ENCODE assay signal across 9 mouse cellular contexts in genomic region chr9:116173473-116174170, GRCm38 (mm10). TPM values are rescaled to one million over a fixed set of nuclear protein-coding genes. Genes with fewer than 3 reads are reported as not detected.
DNase-seq lines count a peak whose midpoint lies in the region; ATAC-seq and TF ChIP-seq lines count a peak whose summit lies in the region.
"Had no signal": no experiment of that assay in that cellular context is flagged by ENCODE, and none has a peak within 500 bp of the region (broad histone marks: within the 10 kb centered on the region; RNA-seq: fewer than 3 reads in every experiment).

No protein-coding gene starts in this region.

- no peak for TF ChIP-seq CTCF in cerebellum, adult 2 months (IDR thresholded peaks at IDR 0.05; ENCODE audit: borderline replicate concordance, insufficient read depth, low read depth, low read length)

- DNase-seq in heart, adult 9 months (ENCODE audit: low spot score in 2 of 2) = no peak
- peak; percentile 12 for DNase-seq in adipocyte (ENCODE audit: low spot score)
- DNase-seq in midbrain, embryonic 11.5 days (ENCODE audit: low spot score, missing footprints) = peak; percentile 85
- DNase-seq in cerebellum, adult 2 months = no peak
- no peak for DNase-seq in layer of hippocampus, postnatal 36 days
- no peak for DNase-seq in spleen, adult 12 weeks (ENCODE audit: low spot score)

- H3K4me2 ChIP-seq in heart, embryonic 11.5 days = peak overlapping the region; percentile 81
- H3K4me2 ChIP-seq in hindbrain, embryonic 15.5 days = peak overlapping the region; percentile 98
- no peak overlapping the region for H3K4me2 ChIP-seq in midbrain, embryonic 11.5 days

- H3K9me3 ChIP-seq in heart, embryonic 11.5 days (replicated peaks; ENCODE audit: control insufficient read depth, low read length) = no peaks in the 10 kb centered on the region
- no peaks in the 10 kb centered on the region for H3K9me3 ChIP-seq in hindbrain, embryonic 15.5 days
- no peaks in the 10 kb centered on the region for H3K9me3 ChIP-seq in midbrain, embryonic 11.5 days (ENCODE audit: control insufficient read depth, low read length)

- H3K4me3 ChIP-seq in heart, embryonic 11.5 days (ENCODE audit: low read depth, low read length) = peak overlapping the region; percentile 79
- H3K4me3 ChIP-seq in hindbrain, embryonic 15.5 days = peak overlapping the region; percentile 72
- no peak overlapping the region; the same call in 1 of the 2 replicates for H3K4me3 ChIP-seq in midbrain, embryonic 11.5 days (ENCODE audit: low read depth, low read length)
- no peak overlapping the region for H3K4me3 ChIP-seq in cerebellum, adult 2 months (replicated peaks; ENCODE audit: insufficient read depth, low read depth, low read length)

- no peaks in the 10 kb centered on the region for H3K4me1 ChIP-seq in heart, embryonic 11.5 days (ENCODE audit: control insufficient read depth, insufficient read depth, low read length)
- H3K4me1 ChIP-seq in hindbrain, embryonic 15.5 days (replicated peaks) = peaks cover 25% of the 10 kb centered on the region
- peaks cover 5% of the 10 kb centered on the region; the same call in 1 of the 2 replicates for H3K4me1 ChIP-seq in midbrain, embryonic 11.5 days (ENCODE audit: control insufficient read depth, insufficient read depth, low read length)
- H3K4me1 ChIP-seq in cerebellum, adult 2 months (ENCODE audit: control insufficient read depth, insufficient read depth, low read length) = no peaks in the 10 kb centered on the region

- TF ChIP-seq POLR2A in cerebellum, adult 2 months (IDR thresholded peaks at IDR 0.05; ENCODE audit: borderline replicate concordance, insufficient read depth, low read length) = no peak

- peak overlapping the region; percentile 92; the same call in 1 of the 2 replicates for H3K9ac ChIP-seq in heart, embryonic 11.5 days (ENCODE audit: low read depth, low read length)
- no peak overlapping the region for H3K9ac ChIP-seq in hindbrain, embryonic 15.5 days
- H3K9ac ChIP-seq in midbrain, embryonic 11.5 days (ENCODE audit: low read length) = no peak overlapping the region

- 80% methylated on average over 16 of the region's 16 CpGs for WGBS in heart, embryonic 11.5 days (ENCODE audit: insufficient replicate concordance)
- 84% methylated on average over 16 of the region's 16 CpGs for WGBS in hindbrain, embryonic 15.5 days
- 88% methylated on average over 16 of the region's 16 CpGs for WGBS in midbrain, embryonic 11.5 days
- 86% methylated on average over 16 of the region's 16 CpGs for WGBS in cerebellum, adult 2 months

- H3K27me3 ChIP-seq in heart, embryonic 11.5 days (ENCODE audit: control insufficient read depth, insufficient read depth, low read length) = no peaks in the 10 kb centered on the region
- peaks cover 24% of the 10 kb centered on the region for H3K27me3 ChIP-seq in hindbrain, embryonic 15.5 days
- H3K27me3 ChIP-seq in midbrain, embryonic 11.5 days (ENCODE audit: control insufficient read depth, insufficient read depth, low read length) = peaks cover 12% of the 10 kb centered on the region
- no peaks in the 10 kb centered on the region; the same call in 1 of the 2 replicates for H3K27me3 ChIP-seq in cerebellum, adult 2 months (ENCODE audit: control insufficient read depth, insufficient read depth, low read length)

- H3K27ac ChIP-seq in heart, embryonic 11.5 days (ENCODE audit: low read depth, low read length) = peak overlapping the region; percentile 88
- no peak overlapping the region for H3K27ac ChIP-seq in hindbrain, embryonic 15.5 days (replicated peaks)
- H3K27ac ChIP-seq in midbrain, embryonic 11.5 days (ENCODE audit: low read depth, low read length) = no peak overlapping the region
- no peak overlapping the region for H3K27ac ChIP-seq in cerebellum, adult 2 months (ENCODE audit: insufficient read depth, low read length)

- H3K36me3 ChIP-seq in heart, embryonic 11.5 days (ENCODE audit: control insufficient read depth, insufficient read depth, low read length) = no peaks in the 10 kb centered on the region
- H3K36me3 ChIP-seq in hindbrain, embryonic 15.5 days = no peaks in the 10 kb centered on the region
- no peaks in the 10 kb centered on the region for H3K36me3 ChIP-seq in midbrain, embryonic 11.5 days (ENCODE audit: control insufficient read depth, insufficient read depth, low read length)

- no peak for ATAC-seq in heart, embryonic 11.5 days (replicated peaks; ENCODE audit: insufficient number of reproducible peaks, low FRiP score, low TSS enrichment)
- no peak for ATAC-seq in hindbrain, embryonic 15.5 days (ENCODE audit: low FRiP score, low read depth)
- ATAC-seq in midbrain, embryonic 11.5 days (ENCODE audit: low FRiP score) = no peak

RNA-seq across cellular contexts. Expression of gene Tgfbr2, which starts 1.5 kb away (rescaled TPM):
- 12.4 and 13.8 TPM in 2 replicates for polyA plus RNA-seq in heart, embryonic 11.5 days (2014; fragmentation: Nextera tagmentation; extraction: Ambion mirVana)
- polyA plus RNA-seq in hindbrain, embryonic 15.5 days (2015; fragmentation: Nextera tagmentation; extraction: Ambion mirVana) = 9.0 and 9.8 TPM in 2 replicates
- 8.1 and 9.2 TPM in 2 replicates for polyA plus RNA-seq in midbrain, embryonic 11.5 days (2014; fragmentation: Nextera tagmentation; extraction: Ambion mirVana)
- 7.6 and 8.1 TPM in 2 replicates for polyA plus RNA-seq in cerebellum, adult 2 months (2012; rRNA removed)
- total RNA-seq in layer of hippocampus, postnatal 36 days (2021) = 10 to 100 TPM; 10.6 to 12.6 TPM
- total RNA-seq: MEL had no signal

Comparison
In these comparisons a context has a peak if more than half of its experiments do, and no peak if none do; other contexts are left out.
1. H3K4me3 ChIP-seq: peak in heart, embryonic 11.5 days (single experiment) and hindbrain, embryonic 15.5 days (single experiment); none in midbrain, embryonic 11.5 days (single experiment) and cerebellum, adult 2 months (single experiment).
2. DNase-seq: peak in adipocyte (single experiment) and midbrain, embryonic 11.5 days (single experiment); none in heart, adult 9 months (0 of 2), cerebellum, adult 2 months (0 of 2), layer of hippocampus, postnatal 36 days (0 of 2) and spleen, adult 12 weeks (single experiment).